Mouse (Mus musculus): Measurements from ENCODE around the gene Tmem121b.

Tmem121b gene

DNA sequence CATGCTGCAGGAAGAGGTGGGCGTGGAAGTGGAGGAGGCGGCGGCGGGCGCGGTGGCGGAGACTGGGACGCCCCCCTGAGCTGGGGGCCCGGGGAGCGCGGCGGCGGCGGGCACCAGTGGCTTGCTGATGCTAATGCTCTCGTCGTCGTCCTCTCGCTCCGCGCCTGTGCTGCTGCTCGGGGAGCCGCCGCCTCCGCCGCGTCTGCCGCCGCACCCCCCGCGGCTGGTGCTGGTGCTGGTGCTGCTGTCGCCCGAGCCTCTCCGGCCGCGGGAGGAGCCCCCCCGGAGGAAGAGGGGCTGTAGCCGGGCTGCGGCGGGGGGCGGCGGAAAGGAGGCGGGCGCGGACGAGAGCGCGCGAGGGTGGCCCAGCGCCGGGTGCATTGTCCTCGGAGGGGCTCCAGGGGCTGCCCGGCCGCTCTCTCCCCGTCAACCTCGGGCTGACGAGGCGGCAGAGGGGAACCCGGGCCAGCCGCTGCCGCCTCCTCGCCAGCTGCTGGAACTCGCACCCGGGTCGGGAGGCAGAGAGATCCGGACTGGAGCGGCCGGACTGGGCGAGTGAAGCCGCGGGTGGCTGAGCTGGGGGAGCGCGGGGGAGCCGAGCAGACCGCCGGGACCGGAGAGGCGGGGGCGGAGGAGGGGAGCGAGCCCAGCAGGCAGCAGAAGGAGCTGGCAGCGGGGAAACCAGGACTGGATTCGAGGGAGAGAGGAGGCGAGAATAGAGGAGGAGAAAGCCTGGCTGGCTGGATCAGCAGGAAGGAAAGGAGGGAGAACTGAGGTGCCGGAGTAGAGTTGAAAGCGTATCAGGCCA, at the start of gene Tmem121b:
Gene Tmem121b (minus strand): TSS at position 434 of the 808 bp plus-strand sequence.
- peak in 1 of 2 experiments; percentile 16 for DNase-seq (ENCODE audit: low spot score in 2 of 2)

DNA sequence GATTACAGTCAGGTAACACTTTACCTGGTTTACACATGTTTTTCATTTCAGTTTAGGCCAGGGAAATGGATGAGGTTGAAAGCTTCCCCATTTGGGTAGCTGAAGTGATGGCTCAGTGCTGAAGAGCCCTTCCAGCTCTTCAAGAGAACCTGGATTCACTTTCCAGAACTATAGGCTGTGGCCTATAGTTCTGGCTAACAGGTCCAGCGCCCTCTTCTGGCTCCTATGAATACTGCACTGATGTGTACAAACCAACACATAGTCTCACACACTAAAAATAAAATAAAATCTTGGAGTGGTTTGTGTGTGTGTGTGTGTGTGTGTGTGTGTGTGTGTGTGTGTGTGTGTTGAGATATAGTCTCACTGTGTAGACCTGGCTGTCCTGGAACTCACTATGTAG, 48.5 kb upstream of the Tmem121b start:
- no peak for DNase-seq (ENCODE audit: low spot score in 2 of 2)

DNA sequence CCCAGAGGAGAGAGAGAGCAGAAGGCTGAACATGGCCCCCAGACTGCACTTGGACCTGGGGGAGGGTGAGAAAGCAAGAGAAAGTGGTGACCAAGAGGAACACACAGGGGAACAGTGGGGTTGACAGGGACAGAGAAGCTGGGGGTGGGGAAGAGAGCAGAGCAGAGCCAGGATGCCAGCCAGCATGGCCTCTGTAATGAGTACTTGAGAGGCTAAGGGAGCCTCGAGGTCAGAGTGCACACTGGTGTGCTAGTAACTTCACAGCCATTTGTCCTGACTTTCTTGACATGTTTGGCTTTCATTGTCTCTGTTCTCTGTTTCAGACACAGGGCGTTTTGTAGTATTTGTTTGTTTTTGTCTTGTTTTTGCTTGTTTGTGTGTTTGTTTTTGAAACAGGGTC, 47.8 kb upstream of the Tmem121b start:
- DNase-seq (ENCODE audit: low spot score in 2 of 2) = no peak

- peak in 1 of 2 experiments; percentile 73 for DNase-seq (ENCODE audit: low spot score in 2 of 2)
Measured at GRCm38 (mm10) chr6:120539781-120540231, 46.2 kb upstream of the Tmem121b start.

- DNase-seq (ENCODE audit: low spot score in 2 of 2) = peak; percentile 38 to 70
Measured at GRCm38 (mm10) chr6:120539132-120539759, 45.6 kb upstream of the Tmem121b start.

GRCm38 (mm10) chr6:120536337-120536736, 42.7 kb upstream of the Tmem121b start:
- no peak for DNase-seq (ENCODE audit: low spot score in 2 of 2)

DNA sequence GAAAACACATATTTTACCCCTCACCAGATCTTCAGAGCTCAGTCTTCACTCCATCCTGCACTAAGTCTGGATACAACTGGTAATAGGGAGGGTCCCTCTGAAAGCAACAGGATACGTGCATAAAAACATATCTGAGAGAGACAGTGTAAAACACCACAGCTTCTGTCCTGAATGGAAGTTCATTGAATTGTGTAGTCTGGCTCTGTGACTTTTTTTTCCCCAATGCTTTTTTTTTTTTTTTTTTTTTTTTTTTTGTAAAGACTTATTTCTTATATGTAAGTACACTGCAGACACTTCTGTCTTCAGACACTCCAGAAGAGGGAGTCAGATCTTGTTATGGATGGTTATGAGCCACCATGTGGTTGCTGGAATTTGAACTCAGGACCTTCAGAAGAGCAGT, 39.0 kb upstream of the Tmem121b start:
- no peak for DNase-seq (ENCODE audit: low spot score in 2 of 2)

GRCm38 (mm10) chr6:120531020-120531965, 37.7 kb upstream of the Tmem121b start, which contains the start of gene Hdhd5:
Hdhd5 (minus strand) TSS chr6:120531319.
- peak; percentile 86 to 89 for DNase-seq (ENCODE audit: low spot score in 2 of 2)

DNA sequence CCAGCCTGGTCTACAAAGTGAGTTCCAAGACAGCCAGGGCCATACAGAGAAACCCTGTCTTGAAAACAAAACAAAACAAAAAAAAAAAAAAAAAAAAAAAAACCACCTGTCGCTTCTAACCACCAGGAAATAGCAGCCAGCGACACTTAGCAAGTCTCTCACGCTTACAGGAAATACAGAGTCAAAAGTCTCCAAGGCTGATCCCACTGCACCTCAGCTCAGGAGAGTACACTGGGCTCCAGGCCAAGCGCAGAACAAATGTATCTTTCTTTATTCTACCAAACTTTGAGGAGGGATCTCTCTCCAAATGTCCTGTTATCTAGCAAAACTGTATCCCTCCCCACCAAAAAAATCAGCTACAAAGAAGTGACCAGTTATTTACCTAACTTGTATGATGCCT, 35.5 kb upstream of the Tmem121b start:
- no peak for DNase-seq (ENCODE audit: low spot score in 2 of 2)

DNA sequence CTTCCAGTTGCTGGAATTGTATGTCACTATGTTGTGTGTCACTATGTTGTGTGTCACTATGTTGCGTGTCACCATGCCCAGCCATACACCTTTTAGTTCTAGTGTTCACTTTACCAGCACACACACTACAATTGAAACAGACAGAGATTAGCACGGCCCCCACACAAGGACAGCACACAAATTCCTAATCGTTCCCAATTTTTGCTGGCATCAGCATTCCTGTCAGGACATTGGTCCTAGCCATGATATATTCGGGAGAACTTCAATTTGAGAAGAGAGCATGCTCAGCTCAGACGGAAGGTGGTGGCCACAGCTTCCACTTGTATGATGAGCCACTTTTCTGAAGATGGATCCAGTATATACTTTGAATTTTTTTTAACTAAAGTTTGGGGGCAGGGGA, 31.2 kb upstream of the Tmem121b start:
- DNase-seq (ENCODE audit: low spot score in 2 of 2) = no peak

GRCm38 (mm10) chr6:120519647-120520046, 26.0 kb upstream of the Tmem121b start:
- DNase-seq (ENCODE audit: low spot score in 2 of 2) = no peak

DNA sequence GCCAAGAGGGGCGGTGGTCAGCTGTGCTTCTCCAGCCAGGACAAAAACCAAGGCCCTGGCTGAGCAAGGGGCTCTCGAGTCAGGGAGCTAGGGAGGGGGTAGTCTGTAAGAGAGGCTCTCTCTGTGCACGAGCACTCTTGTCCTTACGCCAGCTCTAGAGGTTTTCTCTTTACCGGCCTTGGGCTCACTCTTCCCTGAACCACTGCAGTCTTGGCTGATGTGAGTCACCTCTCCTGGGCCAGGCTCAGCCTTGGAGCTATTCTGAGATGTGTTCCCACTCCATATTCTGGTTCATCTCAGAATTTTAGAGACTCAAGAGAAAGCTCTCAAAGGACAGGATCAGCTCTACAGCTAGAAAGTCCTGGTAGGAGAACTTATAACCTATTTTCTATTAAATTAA, 23.7 kb upstream of the Tmem121b start:
- no peak for DNase-seq (ENCODE audit: low spot score in 2 of 2)

GRCm38 (mm10) chr6:120516879-120517278, 23.3 kb upstream of the Tmem121b start:
- no peak for DNase-seq (ENCODE audit: low spot score in 2 of 2)

GRCm38 (mm10) chr6:120516422-120516821, 22.8 kb upstream of the Tmem121b start:
- no peak for DNase-seq (ENCODE audit: low spot score in 2 of 2)

DNA sequence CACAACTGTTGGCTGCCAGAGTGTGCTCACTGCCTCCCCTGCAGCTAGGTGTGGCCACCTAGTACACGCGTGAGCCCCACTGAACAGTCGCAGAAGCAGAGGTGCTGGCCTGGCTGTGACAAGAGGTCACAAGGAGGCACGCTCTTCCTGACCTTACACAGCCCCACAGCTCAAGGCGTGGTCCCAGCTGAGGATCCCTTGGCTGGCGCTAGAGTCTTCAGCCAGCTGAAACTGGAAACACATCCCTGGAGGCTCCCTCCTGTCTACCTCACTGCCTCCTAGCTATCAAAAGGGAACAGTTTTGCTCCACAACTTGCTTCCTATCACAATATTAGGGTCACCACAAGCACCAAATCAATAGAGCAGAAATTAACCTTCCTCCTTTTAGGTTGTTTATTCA, 17.6 kb upstream of the Tmem121b start:
- no peak for DNase-seq (ENCODE audit: low spot score in 2 of 2)

GRCm38 (mm10) chr6:120510425-120510824, 16.8 kb upstream of the Tmem121b start:
- DNase-seq (ENCODE audit: low spot score in 2 of 2) = no peak

- no peak for DNase-seq (ENCODE audit: low spot score in 2 of 2)
Measured at GRCm38 (mm10) chr6:120509975-120510374, 16.4 kb upstream of the Tmem121b start.

- no peak for DNase-seq (ENCODE audit: low spot score in 2 of 2)
Measured at GRCm38 (mm10) chr6:120508645-120509044, 15.0 kb upstream of the Tmem121b start.

GRCm38 (mm10) chr6:120505531-120505930, 11.9 kb upstream of the Tmem121b start:
- DNase-seq (ENCODE audit: low spot score in 2 of 2) = no peak

GRCm38 (mm10) chr6:120504051-120504450, 10.4 kb upstream of the Tmem121b start:
- DNase-seq (ENCODE audit: low spot score in 2 of 2) = no peak

- no peak for DNase-seq (ENCODE audit: low spot score in 2 of 2)
Measured at GRCm38 (mm10) chr6:120496544-120496943, 2.9 kb upstream of the Tmem121b start.

Data from urinary bladder, postnatal 36 days (tissue).